Mouse (Mus musculus): ENCODE results near the gene Tmem135.

The Tmem135 gene

GRCm38 (mm10) chr7:89183928-89184327 is 220.1 kb downstream of the Tmem135 start:
- DNase-seq (ENCODE audit: low spot score in 2 of 2) = no peak

- no peak for DNase-seq (ENCODE audit: low spot score in 2 of 2)
Measured at GRCm38 (mm10) chr7:89182943-89183342, 221.1 kb downstream of the Tmem135 start.

GRCm38 (mm10) chr7:89181285-89181684 is 222.7 kb downstream of the Tmem135 start:
- no peak for DNase-seq (ENCODE audit: low spot score in 2 of 2)

- no peak for DNase-seq (ENCODE audit: low spot score in 2 of 2)
Measured at GRCm38 (mm10) chr7:89178601-89179000, 225.4 kb downstream of the Tmem135 start.

GRCm38 (mm10) chr7:89177926-89178325 is 226.1 kb downstream of the Tmem135 start:
- DNase-seq (ENCODE audit: low spot score in 2 of 2) = no peak

- DNase-seq (ENCODE audit: low spot score in 2 of 2) = no peak
Measured at GRCm38 (mm10) chr7:89174430-89174829, 229.6 kb downstream of the Tmem135 start.

GRCm38 (mm10) chr7:89173018-89173417 is 231.0 kb downstream of the Tmem135 start:
- no peak for DNase-seq (ENCODE audit: low spot score in 2 of 2)

- DNase-seq (ENCODE audit: low spot score in 2 of 2) = no peak
Measured at GRCm38 (mm10) chr7:89171790-89172467, 232.1 kb downstream of the Tmem135 start.

- peak; percentile 39 to 73 for DNase-seq (ENCODE audit: low spot score in 2 of 2)
Measured at GRCm38 (mm10) chr7:89168606-89169005, 235.4 kb downstream of the Tmem135 start.

GRCm38 (mm10) chr7:89165528-89165927 is 238.5 kb downstream of the Tmem135 start:
- no peak for DNase-seq (ENCODE audit: low spot score in 2 of 2)

GRCm38 (mm10) chr7:89161610-89162378 is 242.2 kb downstream of the Tmem135 start:
- no peak for DNase-seq (ENCODE audit: low spot score in 2 of 2)

GRCm38 (mm10) chr7:89157356-89157755 is 246.7 kb downstream of the Tmem135 start:
- DNase-seq (ENCODE audit: low spot score in 2 of 2) = no peak

GRCm38 (mm10) chr7:89156629-89157028 is 247.4 kb downstream of the Tmem135 start:
- DNase-seq (ENCODE audit: low spot score in 2 of 2) = no peak

- no peak for DNase-seq (ENCODE audit: low spot score in 2 of 2)
Measured at GRCm38 (mm10) chr7:89155741-89156140, 248.3 kb downstream of the Tmem135 start.

GRCm38 (mm10) chr7:89155223-89155622 is 248.8 kb downstream of the Tmem135 start:
- DNase-seq (ENCODE audit: low spot score in 2 of 2) = no peak

- no peak for DNase-seq (ENCODE audit: low spot score in 2 of 2)
Measured at GRCm38 (mm10) chr7:89151345-89151744, 252.7 kb downstream of the Tmem135 start.

GRCm38 (mm10) chr7:89140640-89141300 is 263.3 kb downstream of the Tmem135 start:
- DNase-seq (ENCODE audit: low spot score in 2 of 2) = no peak

GRCm38 (mm10) chr7:89134884-89135511 is 269.0 kb downstream of the Tmem135 start:
- no peak for DNase-seq (ENCODE audit: low spot score in 2 of 2)

GRCm38 (mm10) chr7:89126063-89126882 is 277.7 kb downstream of the Tmem135 start:
- peak in 1 of 2 experiments; percentile 61 for DNase-seq (ENCODE audit: low spot score in 2 of 2)

- DNase-seq (ENCODE audit: low spot score in 2 of 2) = no peak
Measured at GRCm38 (mm10) chr7:89116261-89116664, 287.8 kb downstream of the Tmem135 start.

GRCm38 (mm10) chr7:89115633-89116032 is 288.4 kb downstream of the Tmem135 start:
- DNase-seq (ENCODE audit: low spot score in 2 of 2) = no peak
